Mouse (Mus musculus): ENCODE results near the gene Pigp.

The Pigp gene

DNA sequence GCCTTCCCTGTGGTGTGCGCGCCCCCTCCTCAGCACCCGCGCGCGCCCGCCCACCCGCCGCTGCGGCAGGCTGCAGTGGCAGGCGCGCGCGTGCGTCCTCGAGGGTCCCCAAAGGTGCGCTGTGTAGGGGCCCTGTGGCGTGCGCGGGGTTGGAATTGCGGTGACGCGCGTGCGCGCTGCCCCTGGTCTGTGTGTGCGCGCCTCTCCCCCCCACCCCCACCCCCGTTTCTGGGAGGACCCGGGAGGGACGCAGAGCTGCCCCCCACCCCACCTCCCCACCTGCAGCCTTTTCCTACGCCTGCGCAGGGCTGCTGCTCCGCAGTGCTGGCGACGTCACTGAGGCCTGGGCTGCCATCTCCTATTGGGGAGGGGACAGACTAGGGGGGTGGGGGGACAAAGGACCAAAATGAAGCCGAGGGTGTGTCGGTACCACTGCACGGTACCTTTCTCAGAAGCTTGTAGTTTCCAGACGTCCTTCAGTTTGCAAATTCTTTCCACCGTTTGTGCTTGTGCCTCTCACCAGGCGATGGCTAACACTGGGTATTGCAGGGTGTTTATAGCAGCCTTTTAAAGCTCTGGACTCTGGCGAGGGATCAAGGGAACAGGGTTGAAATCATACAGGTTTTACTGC, at the start of gene Pigp:
Pigp (minus strand) TSS at position 542 of the 631 bp plus-strand sequence.
- in situ Hi-C loops (cut with MboI), result no loop called here

GRCm38 (mm10) chr16:94420498-94420897, 48.9 kb upstream of the Pigp start:
- in situ Hi-C loops (cut with MboI), result no loop called here

DNA sequence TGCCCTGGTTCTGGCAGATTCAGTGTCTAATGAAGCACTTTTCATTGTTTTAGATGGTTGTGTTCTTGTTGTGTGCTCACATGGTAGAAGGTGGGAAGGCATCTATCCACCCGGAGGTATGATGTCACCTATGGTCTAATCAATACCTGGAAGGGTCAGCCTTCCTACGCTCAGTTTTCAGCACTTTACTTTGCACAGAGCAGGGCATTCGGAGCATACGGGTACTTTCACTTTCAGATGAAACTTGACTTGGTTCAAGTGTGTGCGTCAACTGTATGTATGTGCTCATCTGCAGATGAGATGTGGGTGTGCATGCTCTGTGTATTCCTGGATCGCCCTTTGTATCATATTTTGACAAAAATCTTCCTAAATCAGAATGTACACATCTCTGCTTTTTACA, 42.5 kb upstream of the Pigp start:
- in situ Hi-C loops (cut with MboI), result no loop called here

- in situ Hi-C loops (cut with MboI), result no loop called here
These were observed 41.1 kb upstream of the Pigp start for GRCm38 (mm10) chr16:94412760-94413159.

GRCm38 (mm10) chr16:94412198-94412597, 40.6 kb upstream of the Pigp start:
- in situ Hi-C loops (cut with MboI), result no loop called here

DNA sequence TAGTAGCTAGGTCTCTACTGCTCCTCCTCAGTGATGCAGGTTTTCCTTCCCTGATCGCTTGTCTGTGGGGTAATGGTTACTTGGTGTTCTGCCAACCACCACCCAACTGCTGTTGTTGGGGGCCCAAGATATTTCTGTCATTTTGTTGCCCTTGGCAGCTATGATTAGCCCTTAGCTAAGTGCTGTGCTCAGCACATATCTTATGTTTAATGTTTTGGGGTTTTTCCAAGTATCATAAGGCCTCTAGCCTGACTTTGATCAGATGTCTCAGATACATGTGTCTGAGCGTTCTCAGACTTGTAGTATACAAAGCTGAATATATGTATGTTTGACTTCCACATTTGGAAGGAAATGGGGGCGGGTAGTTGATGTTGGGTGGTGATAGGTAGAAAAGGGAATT, 39.6 kb upstream of the Pigp start:
- in situ Hi-C loops (cut with MboI), result no loop called here

DNA sequence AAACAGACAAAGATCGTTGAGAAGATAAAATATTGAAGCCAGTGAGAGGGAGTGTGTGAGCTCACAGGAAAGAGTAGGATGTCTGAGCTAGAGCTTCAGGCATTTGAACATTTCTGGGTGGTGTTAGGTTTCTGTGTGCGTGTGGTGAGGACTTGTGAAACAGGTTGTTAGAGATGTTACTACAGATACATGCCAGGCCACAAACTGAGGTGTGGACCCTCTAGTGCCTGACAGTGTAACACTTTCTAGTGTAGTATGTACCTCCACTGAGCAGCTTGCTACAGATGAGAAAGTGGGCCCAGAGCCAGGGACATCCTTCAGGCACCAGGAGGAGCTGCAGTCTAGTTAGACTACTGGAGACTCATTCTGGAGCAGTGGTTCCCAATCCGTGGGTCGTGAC, 30.5 kb upstream of the Pigp start:
- in situ Hi-C loops (cut with MboI), result no loop called here

DNA sequence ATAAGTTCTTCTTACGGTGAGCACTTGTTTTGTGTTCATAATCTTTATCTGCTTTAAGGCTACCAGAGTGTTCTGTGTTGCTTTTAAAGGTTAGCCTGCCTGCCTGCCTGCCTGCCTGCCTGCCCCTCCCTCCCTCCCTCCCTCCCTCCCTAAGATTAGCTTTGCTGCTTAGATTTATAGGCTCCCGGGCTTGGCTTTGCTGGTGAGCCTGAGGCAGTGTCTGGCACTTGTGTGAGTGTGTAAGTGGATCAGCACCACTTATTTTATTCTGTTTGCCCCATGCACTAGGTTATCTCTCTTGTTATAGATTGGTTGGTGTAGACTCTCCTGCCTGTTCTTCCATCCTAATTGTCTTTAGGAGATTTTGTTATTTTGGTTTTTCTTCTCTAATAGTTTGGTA, 30.0 kb upstream of the Pigp start:
- in situ Hi-C loops (cut with MboI), result no loop called here

- in situ Hi-C loops (cut with MboI), result no loop called here
These were observed 27.5 kb upstream of the Pigp start for GRCm38 (mm10) chr16:94399141-94399540.

DNA sequence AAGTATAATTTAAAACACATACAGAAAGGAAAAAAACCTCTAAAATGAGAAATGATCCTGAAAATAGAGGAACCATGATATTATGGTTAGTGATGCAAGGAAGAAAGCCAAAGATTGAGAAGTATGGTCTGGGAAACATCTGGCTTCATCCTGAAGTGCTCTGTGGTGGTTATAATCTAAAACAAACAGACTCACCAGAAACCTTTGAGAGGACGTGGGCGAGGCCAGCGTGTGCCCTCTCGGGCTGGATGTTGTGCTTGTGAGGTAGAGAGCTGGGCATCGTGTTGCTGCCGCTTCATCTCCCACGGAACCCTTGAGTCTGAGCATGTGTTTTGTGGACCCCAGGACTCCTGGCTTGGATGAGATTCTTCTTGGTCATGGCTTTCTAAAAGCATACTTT, 25.0 kb upstream of the Pigp start:
- in situ Hi-C loops (cut with MboI), result no loop called here

GRCm38 (mm10) chr16:94395051-94395450, 23.4 kb upstream of the Pigp start:
- in situ Hi-C loops (cut with MboI), result no loop called here

DNA sequence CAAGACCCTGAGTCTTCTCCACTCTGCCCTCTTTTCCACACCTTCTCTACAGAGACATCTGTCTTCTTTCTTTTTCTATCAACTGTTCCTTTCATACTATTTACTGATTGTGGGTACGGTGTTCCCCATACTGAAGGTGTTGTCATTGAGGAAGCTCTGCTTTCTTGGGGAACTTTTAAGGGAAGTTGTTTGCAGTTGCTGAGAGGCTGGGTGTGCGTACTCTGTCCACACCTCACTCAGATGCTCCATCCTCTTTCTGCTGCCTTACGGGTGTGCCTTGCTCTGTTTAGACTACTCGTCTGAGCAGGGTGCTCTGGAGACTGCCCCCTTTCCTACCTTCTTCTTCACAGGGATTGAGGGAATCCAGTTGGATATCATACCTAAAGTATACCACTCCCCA, 20.7 kb upstream of the Pigp start:
- in situ Hi-C loops (cut with MboI), result no loop called here

- in situ Hi-C loops (cut with MboI), result no loop called here
These were observed 16.0 kb upstream of the Pigp start for GRCm38 (mm10) chr16:94387690-94388089.

GRCm38 (mm10) chr16:94383277-94383676, 11.6 kb upstream of the Pigp start:
- in situ Hi-C loops (cut with MboI), result no loop called here

DNA sequence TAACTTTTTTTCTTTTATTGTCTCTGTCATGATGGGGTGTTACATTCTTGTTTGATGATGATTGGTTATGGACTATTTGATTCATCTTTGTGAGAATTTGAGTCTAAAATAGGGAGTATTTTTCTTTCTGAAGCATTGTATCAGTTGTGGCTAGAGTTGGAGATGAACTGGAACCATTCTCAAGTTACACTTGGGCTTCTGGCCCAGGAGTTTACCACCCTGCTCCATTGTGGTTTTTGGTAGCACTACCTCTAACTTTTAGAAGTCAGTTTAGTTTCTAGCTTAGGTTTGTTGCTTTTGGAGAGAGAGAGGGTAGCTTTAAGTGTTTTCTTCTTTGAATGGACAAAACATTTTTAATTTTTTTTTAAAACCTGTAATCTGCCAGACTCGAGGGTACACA, 7.7 kb upstream of the Pigp start:
- in situ Hi-C loops (cut with MboI), result no loop called here

DNA sequence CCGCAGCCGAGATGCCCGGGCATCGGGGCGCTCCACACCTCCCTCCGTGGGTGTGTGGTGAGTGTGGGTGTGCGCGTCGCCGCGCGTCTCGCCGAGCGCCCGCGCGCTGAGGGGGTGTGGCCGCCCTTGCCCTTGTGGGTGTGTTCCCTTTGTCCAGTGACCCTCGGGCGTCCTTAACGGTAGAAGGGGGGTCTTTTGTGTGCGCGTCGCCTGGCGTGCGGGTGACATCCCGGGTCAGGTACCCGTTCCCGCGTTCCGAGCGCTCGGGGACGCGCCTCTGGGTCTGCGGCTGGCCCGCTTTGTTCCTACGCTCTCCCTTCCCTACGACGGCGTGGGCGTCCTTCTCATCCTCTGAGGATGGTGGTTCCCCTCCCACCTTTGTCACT, 734 bp downstream of the Pigp start:
- in situ Hi-C loops (cut with MboI), result no loop called here

DNA sequence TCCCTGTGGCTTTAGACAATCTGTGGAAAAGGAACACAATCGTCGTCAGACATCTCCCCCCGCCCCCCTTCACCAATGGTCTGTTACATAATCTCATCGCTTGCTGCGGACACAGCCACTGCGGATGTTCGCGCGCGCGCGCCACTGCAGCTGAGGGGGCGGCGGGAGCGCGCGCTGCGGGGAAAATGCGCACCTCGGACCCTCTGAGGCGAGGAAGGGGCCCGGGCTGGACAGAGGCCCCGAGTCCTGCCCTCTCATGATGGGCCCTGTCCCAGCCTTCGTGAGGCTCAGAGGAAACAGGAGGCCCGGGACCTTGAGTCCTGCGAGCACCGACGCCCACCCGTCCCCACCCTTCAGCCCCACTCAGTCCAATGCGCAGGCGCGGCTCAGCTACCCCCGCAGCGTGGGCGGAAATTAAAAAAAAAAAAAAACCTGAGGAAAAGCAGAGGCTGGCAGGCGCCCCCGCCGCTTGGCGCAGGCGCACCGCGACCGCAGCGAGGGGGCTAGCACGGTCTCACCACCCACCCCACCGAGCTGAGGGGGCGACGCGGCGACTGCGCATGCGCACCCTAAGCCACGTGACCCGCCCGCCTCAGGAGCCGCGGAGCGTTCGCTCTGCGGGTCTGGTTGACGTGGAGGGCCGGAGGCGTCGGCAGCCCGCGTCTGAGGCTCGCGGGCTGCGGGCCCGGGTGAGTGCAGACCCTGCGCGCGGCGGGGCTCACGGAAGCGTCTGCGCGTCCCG, 1.3 kb downstream of the Pigp start, which contains the start of gene Ttc3:
Ttc3 (plus strand) TSS at position 446 of the 742 bp plus-strand sequence.
- in situ Hi-C loops (cut with MboI), result no loop called here

DNA sequence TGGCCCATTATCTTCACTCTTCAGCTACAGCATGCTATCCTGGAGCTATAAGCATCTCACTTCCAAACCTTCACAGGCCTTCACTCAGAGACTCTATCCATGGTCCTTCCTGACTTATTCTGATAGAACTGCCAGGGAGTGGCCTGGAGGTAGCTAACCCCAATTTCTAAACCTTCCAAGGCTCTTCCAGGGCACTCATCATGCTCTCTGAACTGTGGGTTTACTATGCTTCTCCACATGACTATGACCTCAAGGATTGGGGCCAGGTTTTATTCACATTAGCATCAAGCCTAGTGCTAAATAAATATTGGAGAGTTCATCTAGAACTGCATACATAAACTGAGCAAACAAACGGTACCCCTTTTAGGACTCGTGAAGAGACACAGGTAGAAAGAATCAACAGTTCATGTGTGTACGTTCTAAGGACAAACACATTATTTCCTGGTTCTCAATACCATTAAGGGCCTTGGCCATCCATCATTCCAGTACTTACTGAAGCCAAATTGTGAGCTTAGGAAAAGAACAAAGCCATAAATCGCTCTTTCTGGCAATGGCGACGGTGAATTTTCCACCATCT, 2.0 kb downstream of the Pigp start:
- in situ Hi-C loops (cut with MboI), result no loop called here

DNA sequence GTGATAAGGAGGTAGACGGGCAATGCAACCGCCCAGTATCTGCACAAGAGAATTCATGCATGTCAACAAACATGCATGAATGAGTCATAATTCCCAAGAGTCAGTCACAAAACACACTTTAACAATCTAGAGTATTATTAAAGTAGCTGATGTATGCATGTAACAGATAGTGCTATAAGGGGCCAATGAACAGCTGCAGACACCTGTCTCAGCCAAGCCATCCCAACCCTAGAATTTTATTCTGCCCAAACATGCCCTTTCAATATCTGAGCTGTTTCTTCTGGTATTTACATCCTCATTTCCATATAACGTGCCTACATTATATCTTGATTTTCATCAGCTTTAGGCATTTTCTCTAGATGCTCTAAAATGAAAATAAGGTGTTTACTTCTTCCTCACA, 6.2 kb downstream of the Pigp start:
- in situ Hi-C loops (cut with MboI), result no loop called here

DNA sequence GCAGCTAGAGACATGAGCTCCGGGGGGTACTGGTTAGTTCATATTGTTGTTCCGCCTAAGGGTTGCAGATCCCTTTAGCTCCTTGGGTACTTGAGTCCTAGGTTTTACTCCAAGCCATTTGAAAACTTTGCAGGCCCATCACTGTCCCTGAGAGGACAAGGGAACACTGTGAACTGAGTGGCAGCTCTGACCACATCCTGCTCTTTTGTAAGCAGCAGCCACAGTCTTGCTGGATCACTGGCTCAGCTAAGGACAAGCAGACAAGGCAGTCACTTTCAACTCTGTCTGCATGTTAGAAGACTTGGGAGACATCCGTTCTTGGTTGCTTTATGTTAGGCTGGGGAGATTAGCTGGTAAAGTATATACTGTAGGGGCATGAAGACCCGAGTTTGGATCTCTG, 7.8 kb downstream of the Pigp start:
- in situ Hi-C loops (cut with MboI), result no loop called here

GRCm38 (mm10) chr16:94362174-94362873, 9.3 kb downstream of the Pigp start:
- in situ Hi-C loops (cut with MboI), result no loop called here

DNA sequence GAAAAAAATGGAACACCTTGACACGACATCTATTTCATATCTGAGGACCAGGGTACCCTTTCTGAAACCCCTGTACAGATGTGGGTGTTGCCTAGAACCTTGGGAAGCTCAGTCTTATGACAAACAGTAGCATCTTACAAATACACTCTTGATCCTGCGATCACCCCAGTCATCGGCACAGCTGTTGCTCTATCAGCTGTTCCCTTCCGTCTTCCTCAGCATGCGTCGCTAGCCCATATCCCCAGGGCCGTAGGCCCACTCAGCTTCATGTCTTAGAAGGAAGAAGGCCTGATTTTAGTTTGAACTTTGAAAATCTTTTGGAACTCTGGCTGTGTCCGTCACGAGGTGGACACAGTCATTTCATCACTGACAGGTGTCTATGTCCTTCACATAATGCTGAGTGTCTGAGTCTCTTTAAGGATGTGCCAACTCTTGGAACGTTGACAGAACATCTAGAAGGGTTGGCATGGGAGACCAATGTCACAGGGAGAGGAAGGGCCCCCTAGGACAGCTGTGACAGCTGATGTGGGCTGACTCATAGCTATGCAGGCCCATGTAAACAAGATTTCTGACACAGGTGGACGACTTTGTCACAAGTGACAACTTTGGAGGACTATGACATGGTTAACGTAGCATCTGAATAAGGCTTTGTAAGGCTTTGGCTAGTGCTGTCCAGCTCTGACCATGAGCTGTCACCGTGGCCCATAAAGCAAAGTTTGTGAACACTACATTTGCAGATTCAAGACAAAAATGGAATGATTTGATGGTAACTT, 10.9 kb downstream of the Pigp start:
- in situ Hi-C loops (cut with MboI), result no loop called here

Measured in mature B cell (primary cell).